In genomic region chr2:155382332-155382700, GRCm38 (mm10) we compare ENCODE assay signal across 8 mouse cellular contexts. TPM values are rescaled to one million over a fixed set of nuclear protein-coding genes. Genes with fewer than 3 reads are reported as not detected.
A peak's percentile ranks its signal among the peaks of the same experiment; 100 is the strongest.
DNase-seq lines count a peak whose midpoint lies in the region; ATAC-seq and TF ChIP-seq lines count a peak whose summit lies in the region.

No protein-coding gene starts in this region.

- H3K27ac ChIP-seq in heart, embryonic 14.5 days (replicated peaks in 1 of 2; ENCODE audit: control insufficient read depth in 1 of 2, insufficient read depth in 1 of 2, low read depth in 2 of 2, low read length in 2 of 2) = peak overlapping the region; percentile 67 to 100
- H3K27ac ChIP-seq in MEL (ENCODE audit: control insufficient read depth, low read depth, low read length) = peak overlapping the region; percentile 75

- TF ChIP-seq POLR2A in MEL (IDR thresholded peaks at IDR 0.05; ENCODE audit: control insufficient read depth in 1 of 2, insufficient read depth in 1 of 2, low read depth in 1 of 2, low read length in 2 of 2, poor library complexity in 1 of 2) = no peak

- peak overlapping the region; percentile 78 for H3K4me2 ChIP-seq in heart, embryonic 14.5 days (ENCODE audit: low read length)

- peaks cover 9 to 33% of the 10 kb centered on the region in 2 experiments for H3K4me1 ChIP-seq in heart, embryonic 14.5 days (ENCODE audit: control insufficient read depth in 2 of 2, insufficient read depth in 2 of 2, low read length in 2 of 2)
- H3K4me1 ChIP-seq in MEL (ENCODE audit: control insufficient read depth in 1 of 2, insufficient read depth in 2 of 2, low read length in 2 of 2) = peaks cover 0 to 7% of the 10 kb centered on the region in 2 experiments; a peak in 2 of 4 replicates

- no peaks in the 10 kb centered on the region for H3K9me3 ChIP-seq in heart, embryonic 14.5 days (ENCODE audit: control insufficient read depth, low read length)
- no peaks in the 10 kb centered on the region for H3K9me3 ChIP-seq in MEL (replicated peaks; ENCODE audit: insufficient read depth, low read length)

- peaks cover 27% of the 10 kb centered on the region for H3K36me3 ChIP-seq in heart, embryonic 14.5 days (ENCODE audit: control insufficient read depth, insufficient read depth, low read length)
- H3K36me3 ChIP-seq in MEL (ENCODE audit: control insufficient read depth in 1 of 2, insufficient read depth in 2 of 2, low read length in 2 of 2) = peaks cover 0 to 4% of the 10 kb centered on the region in 2 experiments; a peak in 2 of 4 replicates

- no peak for TF ChIP-seq CTCF in MEL (IDR thresholded peaks at IDR 0.05 in 2 of 3, conservative IDR thresholded peaks at IDR 0.05 in 1 of 3; ENCODE audit: control insufficient read depth in 1 of 3, insufficient read depth in 1 of 3, low read depth in 2 of 3, low read length in 3 of 3, poor library complexity in 1 of 3, severe bottlenecking in 1 of 3)

- TF ChIP-seq EP300 in MEL (IDR thresholded peaks at IDR 0.05; ENCODE audit: low read depth in 1 of 2, low read length in 2 of 2) = no peak

- DNase-seq in heart, adult 9 months (ENCODE audit: low spot score in 2 of 2) = no peak
- no peak for DNase-seq in MEL (ENCODE audit: low read depth, low spot score)
- no peak for DNase-seq in urinary bladder, adult 2 months (ENCODE audit: low spot score)
- no peak for DNase-seq in spleen, postnatal 4 days (ENCODE audit: low spot score in 2 of 2)
- DNase-seq in urinary bladder, adult 18-20 months (ENCODE audit: low spot score in 2 of 2) = no peak

- peak overlapping the region; percentile 78 to 84 for H3K4me3 ChIP-seq in heart, embryonic 14.5 days (ENCODE audit: control insufficient read depth in 1 of 2, insufficient read depth in 1 of 2, low read depth in 1 of 2, low read length in 2 of 2)
- peak overlapping the region; percentile 77 to 89 for H3K4me3 ChIP-seq in MEL (ENCODE audit: control insufficient read depth in 1 of 2, insufficient read depth in 1 of 2, low read depth in 2 of 2, low read length in 2 of 2)

- no peaks in the 10 kb centered on the region for H3K79me2 ChIP-seq in MEL (ENCODE audit: control insufficient read depth, insufficient read depth, low read length, poor library complexity)

- H3K9ac ChIP-seq in heart, embryonic 14.5 days (ENCODE audit: low read length) = peak overlapping the region; percentile 95
- peak overlapping the region; percentile 79 for H3K9ac ChIP-seq in MEL (ENCODE audit: control insufficient read depth, low read depth, low read length, poor library complexity, severe bottlenecking)

- 11% methylated on average over 6 of the region's 6 CpGs for WGBS in heart, embryonic 14.5 days

- no peaks in the 10 kb centered on the region for H3K27me3 ChIP-seq in heart, embryonic 14.5 days (ENCODE audit: control insufficient read depth, insufficient read depth, low read length)
- H3K27me3 ChIP-seq in MEL (ENCODE audit: control insufficient read depth in 1 of 2, insufficient read depth in 2 of 2, low read length in 2 of 2) = no peaks in the 10 kb centered on the region; a peak in 1 of 4 replicates

- no peak for ATAC-seq in heart, embryonic 14.5 days (ENCODE audit: insufficient number of reproducible peaks, insufficient read depth, low FRiP score, low read depth)
- ATAC-seq in granulocyte monocyte progenitor cell, adult 5-6 weeks (replicated peaks; ENCODE audit: poor library complexity, severe bottlenecking) = peak; percentile 31
- ATAC-seq in megakaryocyte-erythroid progenitor cell, adult 5-6 weeks (replicated peaks; ENCODE audit: low FRiP score, low TSS enrichment, poor library complexity, severe bottlenecking) = peak; percentile 25

- no peak for TF ChIP-seq RAD21 in MEL (IDR thresholded peaks at IDR 0.05; ENCODE audit: low read depth, low read length)

TF ChIP-seq in MEL, 35 proteins besides CTCF, POLR2A, EP300 and RAD21:
- TF ChIP-seq ZNF384 (IDR thresholded peaks at IDR 0.05; ENCODE audit: low read depth, low read length) = no peak
- TF ChIP-seq ZKSCAN1 (IDR thresholded peaks at IDR 0.05; ENCODE audit: low read depth, low read length) = no peak
- TF ChIP-seq USF1 (IDR thresholded peaks at IDR 0.05; ENCODE audit: low read depth, low read length) = no peak
- no peak for TF ChIP-seq NELFE (IDR thresholded peaks at IDR 0.05; ENCODE audit: low read depth, low read length)
- no peak for TF ChIP-seq POLR2AphosphoS2 (IDR thresholded peaks at IDR 0.05; ENCODE audit: low read length)
- TF ChIP-seq MAFK (IDR thresholded peaks at IDR 0.05; ENCODE audit: borderline replicate concordance, low read depth, low read length) = no peak
- TF ChIP-seq ZMIZ1 (IDR thresholded peaks at IDR 0.05; ENCODE audit: low read depth, low read length) = no peak
- no peak for TF ChIP-seq SMC3 (IDR thresholded peaks at IDR 0.05; ENCODE audit: low read depth, low read length)
- TF ChIP-seq MEF2A (IDR thresholded peaks at IDR 0.05; ENCODE audit: extremely low read depth, insufficient replicate concordance, low read depth, low read length, poor library complexity, severe bottlenecking) = no peak
- TF ChIP-seq ETS1 (IDR thresholded peaks at IDR 0.05; ENCODE audit: low read depth, low read length) = no peak

RNA-seq across cellular contexts. Expression of gene Trp53inp2, which starts 1.5 kb away (rescaled TPM):
- 96.9 and 97.0 TPM in 2 replicates for polyA plus RNA-seq in heart, embryonic 14.5 days (2014; fragmentation: Nextera tagmentation; extraction: Ambion mirVana)
- 1.7 and 2.7 TPM in 2 replicates for total RNA-seq in MEL (2012; rRNA removed)
- 1 to 10 TPM in 1 of 2 experiments, not detected in 1; 7.0 TPM for polyA plus RNA-seq in MEL (2012; ENCODE audit: insufficient read depth in 1 of 2, insufficient read length in 2 of 2, low read depth in 1 of 2, low replicate concordance in 2 of 2, missing spikeins in 1 of 2)
- 0.23 and 0.95 TPM in 2 replicates for total RNA-seq in granulocyte monocyte progenitor cell, adult 5-6 weeks (2014; fragmentation: Nextera tagmentation)
- total RNA-seq in granulocyte monocyte progenitor cell, adult 5-6 weeks (2017) = 2.9 and 4.8 TPM in 2 replicates
- 1.9 and 2.8 TPM in 2 replicates for total RNA-seq in megakaryocyte-erythroid progenitor cell, adult 5-6 weeks (2014; fragmentation: Nextera tagmentation)
- total RNA-seq in megakaryocyte-erythroid progenitor cell, adult 5-6 weeks (2017) = 3.7 and 4.7 TPM in 2 replicates
- polyA plus RNA-seq in urinary bladder, adult 2 months (2012; rRNA removed) = 82.3 and 107 TPM in 2 replicates

RNA-seq across cellular contexts. Expression of gene Pigu, which starts 25.1 kb away (rescaled TPM):
- 54.1 and 57.0 TPM in 2 replicates for polyA plus RNA-seq in heart, embryonic 14.5 days (2014; fragmentation: Nextera tagmentation; extraction: Ambion mirVana)
- total RNA-seq in MEL (2012; rRNA removed) = 27.7 and 30.1 TPM in 2 replicates
- polyA plus RNA-seq in MEL (2012; ENCODE audit: insufficient read depth in 1 of 2, insufficient read length in 2 of 2, low read depth in 1 of 2, low replicate concordance in 2 of 2, missing spikeins in 1 of 2) = 10 to 100 TPM in 1 of 2 experiments, not detected in 1; 59.0 TPM
- 51.4 and 52.3 TPM in 2 replicates for total RNA-seq in granulocyte monocyte progenitor cell, adult 5-6 weeks (2014; fragmentation: Nextera tagmentation)
- total RNA-seq in granulocyte monocyte progenitor cell, adult 5-6 weeks (2017) = 44.0 TPM in 2 replicates
- 50.9 and 66.4 TPM in 2 replicates for total RNA-seq in megakaryocyte-erythroid progenitor cell, adult 5-6 weeks (2014; fragmentation: Nextera tagmentation)
- total RNA-seq in megakaryocyte-erythroid progenitor cell, adult 5-6 weeks (2017) = 36.8 and 63.2 TPM in 2 replicates
- 28.0 and 32.2 TPM in 2 replicates for polyA plus RNA-seq in urinary bladder, adult 2 months (2012; rRNA removed)
